Mouse (Mus musculus): Measurements from ENCODE around the gene Pcyox1. TPM values are rescaled to one million over a fixed set of nuclear protein-coding genes. Genes with fewer than 3 reads are reported as not detected.

Pcyox1 gene
- total and polyA plus RNA-seq, 3 experiments, result 16.0 to 28.1 TPM; not detected in 1

- peak overlapping the region; percentile 86 for H3K9ac ChIP-seq (ENCODE audit: control insufficient read depth, low read depth, low read length, poor library complexity, severe bottlenecking)
- peak; percentile 50 for DNase-seq (ENCODE audit: low read depth, low spot score)
- no peaks in the 10 kb centered on the region for H3K9me3 ChIP-seq (replicated peaks; ENCODE audit: insufficient read depth, low read length)
- peaks cover 0 to 13% of the 10 kb centered on the region in 2 experiments; a peak in 2 of 4 replicates for H3K36me3 ChIP-seq (ENCODE audit: control insufficient read depth in 1 of 2, insufficient read depth in 2 of 2, low read length in 2 of 2)
- peak overlapping the region; percentile 41 for H3K27ac ChIP-seq (ENCODE audit: control insufficient read depth, low read depth, low read length)
- peaks cover 13% of the 10 kb centered on the region for H3K79me2 ChIP-seq (ENCODE audit: control insufficient read depth, insufficient read depth, low read length, poor library complexity)
- no peaks in the 10 kb centered on the region for H3K27me3 ChIP-seq (ENCODE audit: control insufficient read depth in 1 of 2, insufficient read depth in 2 of 2, low read length in 2 of 2)
- peaks cover 0 to 14% of the 10 kb centered on the region in 2 experiments; a peak in 2 of 4 replicates for H3K4me1 ChIP-seq (ENCODE audit: control insufficient read depth in 1 of 2, insufficient read depth in 2 of 2, low read length in 2 of 2)
- H3K4me3 ChIP-seq (ENCODE audit: control insufficient read depth in 1 of 2, insufficient read depth in 1 of 2, low read depth in 2 of 2, low read length in 2 of 2), result peak overlapping the region; percentile 77 to 87
- TF ChIP-seq CHD2 (IDR thresholded peaks at IDR 0.05; ENCODE audit: low read length) (no peak), BHLHE40 (IDR thresholded peaks at IDR 0.05; ENCODE audit: borderline replicate concordance, low read depth, low read length) (no peak), UBTF (IDR thresholded peaks at IDR 0.05; ENCODE audit: borderline replicate concordance, insufficient read depth, low read depth, low read length) (no peak), MYB (IDR thresholded peaks at IDR 0.05; ENCODE audit: low read depth, low read length) (no peak), HCFC1 (IDR thresholded peaks at IDR 0.05; ENCODE audit: low read depth, low read length) (no peak), MAZ (IDR thresholded peaks at IDR 0.05; ENCODE audit: low read depth, low read length) (no peak), ZC3H11A (IDR thresholded peaks at IDR 0.05; ENCODE audit: low read depth, low read length) (no peak), TAL1 (IDR thresholded peaks at IDR 0.05; ENCODE audit: low read length) (no peak), RCOR1 (IDR thresholded peaks at IDR 0.05; ENCODE audit: low read depth, low read length) (peak; percentile 77), POLR2AphosphoS5 (IDR thresholded peaks at IDR 0.05; ENCODE audit: borderline replicate concordance, low read depth, low read length) (no peak), CHD1 (IDR thresholded peaks at IDR 0.05; ENCODE audit: low read depth, low read length) (no peak), SIN3A (IDR thresholded peaks at IDR 0.05; ENCODE audit: low read length) (0 out of 2 replicates have a peak, but pooled peaks have one; percentile 2), ZMIZ1 (IDR thresholded peaks at IDR 0.05; ENCODE audit: low read depth, low read length) (no peak), POLR2A (IDR thresholded peaks at IDR 0.05; ENCODE audit: control insufficient read depth in 1 of 2, insufficient read depth in 1 of 2, low read depth in 1 of 2, low read length in 2 of 2, poor library complexity in 1 of 2) (no peak), MAX (IDR thresholded peaks at IDR 0.05; ENCODE audit: low read length) (no peak), RAD21 (IDR thresholded peaks at IDR 0.05; ENCODE audit: low read depth, low read length) (no peak), SMC3 (IDR thresholded peaks at IDR 0.05; ENCODE audit: low read depth, low read length) (no peak), NELFE (IDR thresholded peaks at IDR 0.05; ENCODE audit: low read depth, low read length) (no peak), ZKSCAN1 (IDR thresholded peaks at IDR 0.05; ENCODE audit: low read depth, low read length) (no peak), E2F4 (IDR thresholded peaks at IDR 0.05; ENCODE audit: borderline replicate concordance, low read depth, low read length) (no peak), ELF1 (IDR thresholded peaks at IDR 0.05; ENCODE audit: low read depth, low read length) (0 out of 2 replicates have a peak, but pooled peaks have one; percentile 23), EP300 (IDR thresholded peaks at IDR 0.05; ENCODE audit: low read depth in 1 of 2, low read length in 2 of 2) (peak in 1 of 2 experiments; percentile 2; a peak in 1 of 4 replicates), MXI1 (IDR thresholded peaks at IDR 0.05; ENCODE audit: low read depth, low read length) (peak; percentile 15; the same call in 1 of the 2 replicates), GABPA (IDR thresholded peaks at IDR 0.05; ENCODE audit: low read depth, low read length) (no peak), CTCF (IDR thresholded peaks at IDR 0.05 in 2 of 3, conservative IDR thresholded peaks at IDR 0.05 in 1 of 3; ENCODE audit: control insufficient read depth in 1 of 3, insufficient read depth in 1 of 3, low read depth in 2 of 3, low read length in 3 of 3, poor library complexity in 1 of 3, severe bottlenecking in 1 of 3) (no peak), ETS1 (IDR thresholded peaks at IDR 0.05; ENCODE audit: low read depth, low read length) (peak; percentile 19; the same call in 1 of the 2 replicates), ZNF384 (IDR thresholded peaks at IDR 0.05; ENCODE audit: low read depth, low read length) (no peak), KAT2A (conservative IDR thresholded peaks at IDR 0.05; ENCODE audit: low read depth, low read length) (no peak), GATA1 (IDR thresholded peaks at IDR 0.05; ENCODE audit: low read depth, low read length) (peak; percentile 53), MEF2A (IDR thresholded peaks at IDR 0.05; ENCODE audit: extremely low read depth, insufficient replicate concordance, low read depth, low read length, poor library complexity, severe bottlenecking) (no peak), TBP (IDR thresholded peaks at IDR 0.05; ENCODE audit: low read depth, low read length) (no peak), USF1 (IDR thresholded peaks at IDR 0.05; ENCODE audit: low read depth, low read length) (no peak), JUND (IDR thresholded peaks at IDR 0.05; ENCODE audit: low read depth, low read length) (no peak), POLR2AphosphoS2 (IDR thresholded peaks at IDR 0.05; ENCODE audit: low read length) (no peak), NRF1 (IDR thresholded peaks at IDR 0.05; ENCODE audit: insufficient read depth, low read depth, low read length, poor library complexity, severe bottlenecking) (no peak), MYC (IDR thresholded peaks at IDR 0.05; ENCODE audit: low read depth, low read length) (0 out of 2 replicates have a peak, but pooled peaks have one; percentile 2), MAFK (IDR thresholded peaks at IDR 0.05; ENCODE audit: borderline replicate concordance, low read depth, low read length) (no peak)
These were observed 30.7 kb downstream of the Pcyox1 start for GRCm38 (mm10) chr6:86366125-86366852.
